Mouse (Mus musculus) thymus, adult 2 months (tissue): Measurements from ENCODE around the gene Gm3045. TPM values are rescaled to one million over a fixed set of nuclear protein-coding genes. Genes with fewer than 3 reads are reported as not detected.

ENCODE experiments used
- DNase-seq: peaks from one replicate; pipeline ENCODE4 v3.0.0; 2021
- H3K27ac ChIP-seq: fragments of 200-500 bp; 2 replicates; pipeline ENCODE4 v1.5.1; 2012; ENCODE audit warnings: low read length, control low read depth; ENCODE audit not compliant: control insufficient read depth, insufficient read depth
- H3K27me3 ChIP-seq: fragments of 200-500 bp; 2 replicates; pipeline ENCODE4 v1.6.1; 2012; ENCODE audit warnings: mild to moderate bottlenecking, low read length, moderate library complexity, mixed read lengths; ENCODE audit not compliant: control insufficient read depth, insufficient read depth
- H3K36me3 ChIP-seq: fragments of 200-500 bp; 2 replicates; pipeline ENCODE4 v1.6.1; 2012; ENCODE audit warnings: mild to moderate bottlenecking, low read length, moderate library complexity; ENCODE audit not compliant: control insufficient read depth, insufficient read depth
- H3K4me1 ChIP-seq: fragments of 200-500 bp; replicated peaks from 2 replicates; pipeline ENCODE4 v1.6.1; 2012; ENCODE audit warnings: low read length; ENCODE audit not compliant: control insufficient read depth, insufficient read depth
- H3K4me3 ChIP-seq: fragments of 200-500 bp; 2 replicates; pipeline ENCODE4 v1.5.1; 2012; ENCODE audit warnings: mild to moderate bottlenecking, low read length, control low read depth, moderate library complexity; ENCODE audit not compliant: control insufficient read depth, insufficient read depth
- CTCF ChIP-seq: fragments of 200-500 bp; IDR thresholded peaks from 2 replicates; pipeline ENCODE4 v1.5.1; 2012; ENCODE audit warnings: mild to moderate bottlenecking, control low read depth, low read length, moderate library complexity, borderline replicate concordance; ENCODE audit not compliant: control insufficient read depth, poor library complexity, insufficient read depth; ENCODE audit errors: extremely low read depth
- POLR2A ChIP-seq: fragments of 200-500 bp; IDR thresholded peaks from 2 replicates; pipeline ENCODE4 v1.6.1; 2012; ENCODE audit warnings: mild to moderate bottlenecking, low read length, control low read depth, moderate library complexity; ENCODE audit not compliant: control insufficient read depth, poor library complexity, insufficient read depth; ENCODE audit errors: extremely low read depth
- WGBS: fragments of 180-500 bp; shearing (Covaris S2); methylation state at CpG from one replicate; pipeline ENCODE4 v1.1.7; 2018; 5-methylcytosine and 5-hydroxymethylcytosine counted together
- polyA plus RNA-seq: library from polyadenylated mRNA; depleted of rRNA; stranded (reverse); fragments of >200 nt; gene quantifications from 2 replicates; pipeline ENCODE4 v1.2.3, GENCODE M21; 2012

The Gm3045 gene
- polyA plus RNA-seq, 1 experiment: not detected

DNA sequence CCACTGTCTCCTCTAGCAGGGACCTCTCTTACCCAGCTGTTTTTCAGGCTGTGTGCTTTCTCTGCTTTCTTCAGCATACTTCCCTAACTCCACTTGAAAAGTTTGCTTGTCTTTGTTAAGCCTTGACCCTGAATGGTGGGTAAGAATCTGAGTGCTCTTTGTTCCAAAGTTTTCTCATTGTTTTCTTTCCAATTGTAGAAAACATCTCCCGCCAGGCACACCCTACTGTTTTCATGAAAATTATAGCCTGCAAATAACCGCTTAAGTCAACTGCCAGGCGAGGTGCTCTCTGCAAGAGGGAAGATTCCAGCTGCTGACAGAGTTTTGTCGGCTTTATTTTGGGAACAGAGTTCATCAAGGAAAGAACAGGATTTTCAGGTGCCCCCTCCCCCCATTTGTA, 25.2 kb upstream of the Gm3045 start:
- WGBS: 92% methylated on average over 4 of the region's 4 CpGs

GRCm38 (mm10) chr13:56403381-56404086, 22.9 kb upstream of the Gm3045 start:
- Histone ChIP-seq H3K4me1 (no peaks in the 10 kb centered on the region), H3K27me3 (no peaks in the 10 kb centered on the region), H3K4me3 (no peak overlapping the region), H3K27ac (no peak overlapping the region), H3K36me3 (no peaks in the 10 kb centered on the region)
- 90% methylated on average over 8 of the region's 8 CpGs for WGBS
- DNase-seq: no peak
- TF ChIP-seq POLR2A (no peak), CTCF (no peak)

More for the DNA sequence above, 25.2 kb upstream of the Gm3045 start:
- DNase-seq: no peak
- H3K36me3 ChIP-seq: no peaks in the 10 kb centered on the region
- no peak for TF ChIP-seq CTCF
- TF ChIP-seq POLR2A: no peak
- H3K4me1 ChIP-seq: no peaks in the 10 kb centered on the region
- H3K27me3 ChIP-seq: no peaks in the 10 kb centered on the region
- no peak overlapping the region for H3K4me3 ChIP-seq
- H3K27ac ChIP-seq: no peak overlapping the region

- H3K4me1 ChIP-seq: no peaks in the 10 kb centered on the region
- no peak overlapping the region for H3K4me3 ChIP-seq
- no peaks in the 10 kb centered on the region for H3K36me3 ChIP-seq
- DNase-seq: no peak
- TF ChIP-seq POLR2A (no peak), CTCF (no peak)
- WGBS: 86% methylated on average over 6 of the region's 6 CpGs
- H3K27me3 ChIP-seq: no peaks in the 10 kb centered on the region
- H3K27ac ChIP-seq: no peak overlapping the region
Observed at GRCm38 (mm10) chr13:56404511-56405140, 21.8 kb upstream of the Gm3045 start.

DNA sequence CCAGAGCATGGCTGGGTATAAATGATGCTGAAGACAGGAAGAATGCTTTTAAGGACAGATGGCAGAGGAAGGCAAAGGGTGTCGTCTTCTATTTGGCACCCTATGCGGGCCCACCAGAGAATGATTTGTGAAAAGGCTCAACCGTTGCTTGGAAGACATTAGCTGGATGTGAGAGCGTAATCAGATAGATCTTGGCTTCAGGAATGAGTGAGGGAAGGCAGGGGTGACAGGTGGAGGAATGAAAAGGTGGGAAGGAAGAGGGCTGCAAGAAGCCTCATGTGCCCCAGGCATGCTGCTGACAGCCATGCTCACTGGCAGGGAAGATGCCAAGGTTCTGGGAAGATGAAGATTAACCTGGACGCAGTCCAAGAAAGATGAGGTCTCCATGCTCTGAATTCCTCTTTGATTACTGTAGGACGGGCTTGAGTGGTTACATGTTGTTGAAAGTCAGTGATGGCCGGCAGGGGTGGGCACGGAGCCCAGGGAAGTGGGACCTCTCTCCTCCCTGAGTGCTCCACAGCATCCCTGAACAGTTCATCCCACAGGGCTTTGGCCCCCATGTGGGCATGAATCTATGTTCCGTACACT, 14.0 kb upstream of the Gm3045 start:
- WGBS: 95% methylated on average over 9 of the region's 9 CpGs
- Histone ChIP-seq H3K4me1 (no peaks in the 10 kb centered on the region), H3K36me3 (no peaks in the 10 kb centered on the region), H3K27me3 (no peaks in the 10 kb centered on the region), H3K4me3 (no peak overlapping the region), H3K27ac (no peak overlapping the region)
- TF ChIP-seq CTCF (no peak), POLR2A (no peak)
- DNase-seq: no peak

DNA sequence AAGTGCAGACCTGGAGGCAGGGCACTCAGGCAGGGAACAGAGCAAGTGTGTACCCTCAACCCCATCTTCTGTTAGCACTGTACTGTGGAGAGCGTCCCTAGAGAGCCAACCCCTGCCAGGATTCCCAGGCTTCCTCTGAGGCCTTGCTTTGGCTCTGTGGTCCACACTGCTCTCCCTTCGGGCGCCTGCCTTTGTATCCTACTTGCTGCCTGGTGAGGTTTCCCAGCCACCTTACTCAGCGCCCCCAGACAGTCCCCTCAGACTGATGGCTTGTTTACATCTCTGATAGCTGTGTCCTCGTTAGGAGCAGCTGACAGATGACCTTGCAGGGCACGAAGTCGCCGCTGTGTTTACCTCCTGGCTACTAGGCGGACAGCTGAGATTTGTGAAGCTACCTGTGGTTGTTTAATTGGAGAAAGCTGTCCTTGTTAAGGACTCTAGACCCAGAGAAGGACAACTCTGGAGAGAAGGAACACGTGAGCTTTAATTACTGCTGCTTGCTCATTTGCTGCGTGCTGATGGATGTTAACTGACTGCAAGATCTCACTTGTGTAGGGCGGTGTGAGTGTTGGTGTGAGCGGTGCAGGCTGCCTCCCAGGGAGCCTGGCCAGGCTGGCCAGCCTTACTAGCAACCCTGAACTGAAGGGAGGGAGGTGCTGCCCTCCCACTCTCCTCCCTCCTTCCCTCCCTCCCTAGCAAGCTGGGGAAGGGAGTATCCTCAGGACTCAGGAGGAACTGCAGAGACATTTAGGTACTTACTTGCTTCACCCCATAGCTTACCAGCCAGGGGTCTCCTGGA, 7.5 kb upstream of the Gm3045 start:
- Histone ChIP-seq H3K27me3 (no peaks in the 10 kb centered on the region), H3K4me3 (no peak overlapping the region), H3K36me3 (no peaks in the 10 kb centered on the region), H3K27ac (no peak overlapping the region), H3K4me1 (no peaks in the 10 kb centered on the region)
- WGBS: 81% methylated on average over 13 of the region's 13 CpGs
- DNase-seq: no peak
- TF ChIP-seq POLR2A: no peak
- TF ChIP-seq CTCF: no peak

- Histone ChIP-seq H3K36me3 (no peaks in the 10 kb centered on the region), H3K27me3 (no peaks in the 10 kb centered on the region), H3K4me3 (no peak overlapping the region), H3K4me1 (no peaks in the 10 kb centered on the region), H3K27ac (no peak overlapping the region)
- 85% methylated on average over 6 of the region's 6 CpGs for WGBS
- TF ChIP-seq CTCF (no peak), POLR2A (no peak)
- DNase-seq: no peak
Observed at GRCm38 (mm10) chr13:56419538-56419937, 6.9 kb upstream of the Gm3045 start.
